Mouse (Mus musculus) right cerebral cortex, postnatal 14 days (tissue): Measurements from ENCODE around the gene Gm29564.
"Not testable (repeated sequence)": the region's sequence is repeated elsewhere in the genome, so short reads cannot be mapped to it uniquely, and the experiment has no call there.

Source experiments
- DNase-seq: peaks from one replicate; pipeline ENCODE4 v3.0.0; 2022

Gene Gm29564

GRCm38 (mm10) chrY:78212693-78213092, at the start of gene Gm29564:
Gm29564 (plus strand) TSS chrY:78212993.
- DNase-seq: not testable (repeated sequence)
